Mouse (Mus musculus) midbrain, embryonic 11.5 days (tissue): ENCODE data around the gene Cdk9. TPM values are rescaled to one million over a fixed set of nuclear protein-coding genes. Genes with fewer than 3 reads are reported as not detected.
A peak's percentile ranks its signal among the peaks of the same experiment; 100 is the strongest.

Source experiments
- ATAC-seq: fragments of 200-750 bp; cut with Nextera tagmentation; 2 replicates; pipeline ENCODE4 v1.8.0; 2017; ENCODE audit warnings: moderate TSS enrichment, moderate library complexity; ENCODE audit not compliant: low FRiP score
- DNase-seq: peaks from one replicate; pipeline ENCODE4 v3.0.0; 2015; ENCODE audit warnings: low spot score; ENCODE audit errors: missing footprints
- H3K27ac ChIP-seq: fragments of 300-500 bp; sonication (generic); 2 replicates; pipeline ENCODE4 v1.5.1; 2014; ENCODE audit warnings: low read depth, low read length
- H3K27me3 ChIP-seq: fragments of 300-500 bp; sonication (generic); 2 replicates; pipeline ENCODE4 v1.6.1; 2014; ENCODE audit warnings: mild to moderate bottlenecking, low read length, moderate library complexity, mixed read lengths; ENCODE audit not compliant: control insufficient read depth, insufficient read depth
- H3K36me3 ChIP-seq: fragments of 300-500 bp; sonication (generic); 2 replicates; pipeline ENCODE4 v1.6.1; 2014; ENCODE audit warnings: mild to moderate bottlenecking, low read length, moderate library complexity, mixed read lengths; ENCODE audit not compliant: control insufficient read depth, insufficient read depth
- H3K4me1 ChIP-seq: fragments of 300-500 bp; sonication (generic); 2 replicates; pipeline ENCODE4 v1.6.1; 2014; ENCODE audit warnings: low read length; ENCODE audit not compliant: control insufficient read depth, insufficient read depth
- H3K4me2 ChIP-seq: fragments of 300-500 bp; sonication (generic); 2 replicates; pipeline ENCODE4 v1.6.1; 2014; ENCODE audit warnings: mild to moderate bottlenecking, moderate library complexity
- H3K4me3 ChIP-seq: fragments of 300-500 bp; sonication (generic); 2 replicates; pipeline ENCODE4 v1.5.1; 2014; ENCODE audit warnings: low read depth, low read length
- H3K9ac ChIP-seq: fragments of 300-500 bp; sonication (generic); 2 replicates; pipeline ENCODE4 v1.6.1; 2014; ENCODE audit warnings: low read length
- H3K9me3 ChIP-seq: fragments of 300-500 bp; sonication (generic); 2 replicates; pipeline ENCODE4 v1.6.1; 2016; ENCODE audit warnings: low read length; ENCODE audit not compliant: control insufficient read depth
- WGBS: fragments of 180-500 bp; shearing (Covaris S2); extraction: QIAGEN DNeasy Blood & Tissue Kit; methylation state at CpG from one replicate; pipeline ENCODE4 v1.1.7; 2014; 5-methylcytosine and 5-hydroxymethylcytosine counted together
- polyA plus RNA-seq: library from polyadenylated mRNA; unstranded; fragments of >200 nt; fragmentation: Nextera tagmentation; extraction: Ambion mirVana; gene quantifications from 2 replicates; pipeline ENCODE4 v1.2.1, GENCODE M21; 2014

The Cdk9 gene
- polyA plus RNA-seq: 72.8 and 82.6 TPM in 2 replicates

DNA sequence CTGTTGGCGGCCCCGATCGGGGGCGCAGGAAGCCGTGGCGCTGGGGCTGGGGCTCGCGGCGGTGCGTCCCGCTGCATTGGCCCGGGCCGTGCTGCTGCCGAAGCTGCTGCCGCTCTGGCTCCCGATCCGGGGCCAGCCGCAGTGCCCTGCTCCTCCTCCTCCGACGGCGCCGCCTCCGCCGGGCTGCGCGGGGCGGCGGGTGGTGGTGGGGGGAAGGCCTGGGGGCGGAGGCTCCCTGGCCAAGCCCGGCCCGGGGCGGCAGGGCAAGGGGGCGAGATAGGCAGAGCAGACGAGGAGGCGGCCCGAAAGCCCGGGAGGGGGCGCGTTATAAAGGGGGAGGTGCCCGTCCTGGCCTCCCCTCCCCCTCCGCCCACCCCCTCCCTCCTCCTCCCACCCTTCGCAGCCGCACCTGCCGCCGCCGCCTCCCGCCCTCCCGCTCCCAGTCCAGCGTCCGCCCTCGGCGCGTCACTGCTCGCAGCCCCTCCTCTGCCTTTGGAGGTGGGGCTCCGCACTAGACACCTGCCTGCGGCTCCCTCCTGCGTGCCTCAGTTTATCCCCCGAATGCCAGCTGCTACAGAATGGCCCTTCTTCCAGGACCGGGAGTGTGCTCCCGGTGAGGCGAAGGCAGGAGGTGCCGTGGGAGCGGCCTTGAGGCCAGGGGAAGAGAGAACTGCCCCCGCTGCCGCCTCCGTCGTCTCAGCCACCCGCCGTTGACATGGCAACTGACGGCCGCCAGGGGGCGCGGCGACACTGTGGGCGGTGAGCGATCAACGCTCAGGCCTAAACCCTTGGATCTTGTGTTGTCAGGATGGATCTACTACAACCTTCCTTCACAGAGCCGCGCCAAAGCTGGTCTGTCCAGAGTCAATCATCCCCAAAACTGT, at the start of gene Cdk9:
TSS of gene Cdk9 (minus strand) at position 143 of the 884 bp plus-strand sequence.
- ATAC-seq (peak; percentile 82), DNase-seq (peak; percentile 99)
- H3K27ac ChIP-seq: peak within 1 kb of the TSS; percentile 94
- no peaks in the 10 kb centered on the region for H3K27me3 ChIP-seq
- H3K4me1 ChIP-seq: peaks cover 16% of the 10 kb centered on the region
- H3K36me3 ChIP-seq: peaks cover 12% of the 10 kb centered on the region
- peak within 1 kb of the TSS; percentile 92 for H3K4me2 ChIP-seq
- H3K9ac ChIP-seq: peak within 1 kb of the TSS; percentile 88
- no peaks in the 10 kb centered on the region for H3K9me3 ChIP-seq
- H3K4me3 ChIP-seq: peak within 1 kb of the TSS; percentile 74
- WGBS: 0% methylated on average over 52 of the region's 79 CpGs

DNA sequence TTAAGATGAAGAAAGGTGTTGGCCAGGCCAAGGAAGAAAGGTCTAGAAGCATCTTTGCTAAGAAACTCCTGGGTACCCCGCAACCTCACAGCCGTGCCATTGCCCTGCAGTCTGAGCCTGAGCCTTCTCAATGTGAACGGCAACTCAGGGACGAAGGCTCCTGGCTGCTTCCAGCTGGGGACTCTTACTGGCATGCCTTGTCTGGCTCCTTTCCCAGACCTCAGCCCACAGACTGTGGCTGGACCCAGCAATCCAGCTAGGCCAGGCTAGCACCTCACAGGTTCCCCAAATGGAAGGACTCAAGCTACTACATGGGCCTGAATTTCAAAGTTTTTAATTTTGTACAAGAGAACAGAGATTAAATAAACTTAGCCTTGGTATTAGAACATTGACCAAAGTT, 49.0 kb upstream of the Cdk9 start:
- H3K36me3 ChIP-seq: peaks cover 4% of the 10 kb centered on the region; the same call in 1 of the 2 replicates
- H3K27ac ChIP-seq: no peak overlapping the region
- no peak overlapping the region for H3K4me3 ChIP-seq
- no peak overlapping the region for H3K4me2 ChIP-seq
- ATAC-seq (no peak), DNase-seq (no peak)
- H3K9ac ChIP-seq: no peak overlapping the region
- 96% methylated on average over 4 of the region's 4 CpGs for WGBS
- no peaks in the 10 kb centered on the region for H3K9me3 ChIP-seq
- peaks cover 5% of the 10 kb centered on the region; the same call in 1 of the 2 replicates for H3K4me1 ChIP-seq
- no peaks in the 10 kb centered on the region for H3K27me3 ChIP-seq

GRCm38 (mm10) chr2:32761361-32761760, 48.5 kb upstream of the Cdk9 start:
- H3K4me3 ChIP-seq: no peak overlapping the region
- ATAC-seq (no peak), DNase-seq (no peak)
- no peak overlapping the region for H3K9ac ChIP-seq
- H3K27me3 ChIP-seq: no peaks in the 10 kb centered on the region
- no peak overlapping the region for H3K4me2 ChIP-seq
- WGBS: 89% methylated on average over 14 of the region's 14 CpGs
- H3K4me1 ChIP-seq: peaks cover 7% of the 10 kb centered on the region; the same call in 1 of the 2 replicates
- no peaks in the 10 kb centered on the region for H3K9me3 ChIP-seq
- H3K27ac ChIP-seq: no peak overlapping the region
- peaks cover 4% of the 10 kb centered on the region; the same call in 1 of the 2 replicates for H3K36me3 ChIP-seq

GRCm38 (mm10) chr2:32759001-32759400, 46.1 kb upstream of the Cdk9 start:
- peaks cover 4% of the 10 kb centered on the region; the same call in 1 of the 2 replicates for H3K36me3 ChIP-seq
- no peak overlapping the region for H3K27ac ChIP-seq
- no peak for DNase-seq
- ATAC-seq: no peak
- 95% methylated on average over 2 of the region's 2 CpGs for WGBS
- H3K4me3 ChIP-seq: no peak overlapping the region
- no peak overlapping the region for H3K9ac ChIP-seq
- H3K27me3 ChIP-seq: no peaks in the 10 kb centered on the region
- H3K4me1 ChIP-seq: peaks cover 7% of the 10 kb centered on the region; the same call in 1 of the 2 replicates
- no peak overlapping the region for H3K4me2 ChIP-seq
- no peaks in the 10 kb centered on the region for H3K9me3 ChIP-seq

- WGBS: 86% methylated on average over 8 of the region's 8 CpGs
Measured at GRCm38 (mm10) chr2:32758503-32758902, 45.6 kb upstream of the Cdk9 start.

DNA sequence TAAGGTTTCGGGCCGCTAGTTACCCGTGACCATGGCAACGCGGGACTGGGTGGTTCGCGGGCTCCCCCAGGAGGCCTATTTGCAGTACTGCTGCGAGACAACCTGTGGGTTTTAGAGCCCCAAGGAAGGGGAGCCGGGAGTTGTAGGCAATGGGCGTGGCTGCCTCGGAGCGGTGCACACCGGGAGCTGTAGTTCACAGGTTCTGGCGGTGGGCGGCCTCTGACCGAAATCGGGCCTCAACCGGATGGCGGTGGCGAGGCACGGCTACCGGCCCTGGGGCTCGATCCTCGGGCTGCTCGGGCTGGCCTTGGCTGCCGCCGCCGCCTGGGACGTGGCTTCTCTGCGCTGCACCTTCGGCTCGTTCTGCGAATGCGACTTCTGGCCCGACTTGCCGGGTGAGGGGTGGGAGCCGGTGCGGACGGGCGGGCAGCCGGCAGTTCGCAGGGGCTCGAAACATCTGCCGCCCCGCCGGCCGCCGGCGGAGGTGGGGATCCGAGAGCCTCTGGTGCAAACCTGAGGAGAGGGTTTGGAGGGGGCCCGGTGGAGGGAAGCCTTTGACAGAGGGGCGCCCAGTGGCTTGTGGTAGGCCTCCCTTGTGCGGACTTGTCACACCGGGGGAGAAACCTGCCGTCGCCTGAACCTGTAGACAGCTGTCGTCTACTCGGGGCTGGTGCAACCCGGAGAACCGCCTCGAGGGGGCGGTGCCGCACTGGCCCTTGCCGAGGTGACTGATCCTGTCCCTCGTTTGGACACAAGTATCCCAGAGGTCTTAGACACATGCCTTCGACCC, 44.4 kb upstream of the Cdk9 start, which contains the start of gene Tor2a:
TSS of gene Tor2a (plus strand) at position 179 of the 790 bp plus-strand sequence.
- Histone ChIP-seq H3K36me3 (peaks cover 4% of the 10 kb centered on the region; the same call in 1 of the 2 replicates), H3K4me1 (peaks cover 7% of the 10 kb centered on the region; the same call in 1 of the 2 replicates), H3K9ac (peak within 1 kb of the TSS; percentile 81), H3K9me3 (no peaks in the 10 kb centered on the region), H3K4me3 (peak within 1 kb of the TSS; percentile 61), H3K27me3 (0 out of 2 replicates have a peak, but pooled peaks cover 2% of the 10 kb centered on the region), H3K4me2 (peak within 1 kb of the TSS; percentile 54), H3K27ac (peak within 1 kb of the TSS; percentile 75)
- peak; percentile 99 for DNase-seq
- ATAC-seq: peak; percentile 93
- under 1% methylated on average over 66 of the region's 66 CpGs for WGBS

More at GRCm38 (mm10) chr2:32758503-32758902, 45.6 kb upstream of the Cdk9 start:
- Histone ChIP-seq H3K27ac (no peak overlapping the region), H3K4me3 (no peak overlapping the region), H3K9ac (no peak overlapping the region), H3K36me3 (peaks cover 4% of the 10 kb centered on the region; the same call in 1 of the 2 replicates), H3K4me1 (peaks cover 7% of the 10 kb centered on the region; the same call in 1 of the 2 replicates), H3K4me2 (no peak overlapping the region), H3K9me3 (no peaks in the 10 kb centered on the region), H3K27me3 (no peaks in the 10 kb centered on the region)
- ATAC-seq (no peak), DNase-seq (no peak)

DNA sequence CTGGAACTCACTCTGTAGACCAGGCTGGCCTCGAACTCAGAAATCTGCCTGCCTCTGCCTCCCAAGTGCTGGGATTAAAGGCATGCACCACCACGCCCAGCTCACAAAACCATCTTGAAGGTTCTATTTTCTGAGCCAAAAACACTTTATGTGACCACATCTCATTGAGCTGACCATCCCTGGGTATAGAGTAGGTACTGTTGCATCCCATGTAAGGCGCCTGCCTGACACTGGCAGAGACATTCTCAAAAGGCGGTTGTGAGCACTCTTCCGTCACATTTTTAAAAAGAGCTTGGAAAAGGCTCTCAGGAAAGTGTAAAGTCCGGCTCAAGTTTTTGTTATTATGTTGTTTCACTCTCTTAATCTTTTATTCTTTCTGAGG, 43.8 kb upstream of the Cdk9 start:
- Histone ChIP-seq H3K27me3 (0 out of 2 replicates have a peak, but pooled peaks cover 2% of the 10 kb centered on the region), H3K4me2 (peak overlapping the region; percentile 23; the same call in 1 of the 2 replicates), H3K4me1 (peaks cover 12% of the 10 kb centered on the region), H3K4me3 (no peak overlapping the region), H3K27ac (no peak overlapping the region), H3K9ac (no peak overlapping the region), H3K36me3 (peaks cover 3% of the 10 kb centered on the region; the same call in 1 of the 2 replicates), H3K9me3 (no peaks in the 10 kb centered on the region)
- peak; percentile 31; the same call in 1 of the 2 replicates for ATAC-seq
- WGBS: 33% methylated on average over 6 of the region's 6 CpGs
- no peak for DNase-seq

GRCm38 (mm10) chr2:32752181-32752580, 39.3 kb upstream of the Cdk9 start:
- Histone ChIP-seq H3K4me3 (peak overlapping the region; percentile 24; the same call in 1 of the 2 replicates), H3K9me3 (no peaks in the 10 kb centered on the region), H3K36me3 (peaks cover 4% of the 10 kb centered on the region), H3K4me2 (peak overlapping the region; percentile 44; the same call in 1 of the 2 replicates), H3K9ac (no peak overlapping the region; the same call in 1 of the 2 replicates), H3K27ac (peak overlapping the region; percentile 64; the same call in 1 of the 2 replicates), H3K4me1 (peaks cover 21% of the 10 kb centered on the region), H3K27me3 (0 out of 2 replicates have a peak, but pooled peaks cover 2% of the 10 kb centered on the region)
- WGBS: 65% methylated on average over 10 of the region's 10 CpGs
- no peak for DNase-seq
- no peak for ATAC-seq
